Mouse (Mus musculus) thymus, postnatal 0 days (tissue): ENCODE results near the gene Cfap97d2. TPM values are rescaled to one million over a fixed set of nuclear protein-coding genes. Genes with fewer than 3 reads are reported as not detected.
A peak's percentile ranks its signal among the peaks of the same experiment; 100 is the strongest.

Experiments
- DNase-seq: peaks from one replicate; pipeline ENCODE4 v3.0.0-alpha.2; 2015; ENCODE audit warnings: low spot score
- polyA plus RNA-seq: library from polyadenylated mRNA; unstranded; fragments of >200 nt; fragmentation: Nextera tagmentation; extraction: Ambion mirVana; gene quantifications from 2 replicates; pipeline ENCODE4 v1.2.1, GENCODE M21; 2015

Cfap97d2 gene
- 0.08 TPM in 1 of 2 replicates, not detected in the other for polyA plus RNA-seq

GRCm38 (mm10) chr8:13705668-13706067 lies at the start of gene Cfap97d2:
TSS of gene Cfap97d2 (plus strand) at chr8:13705889.
- peak; percentile 56 for DNase-seq

GRCm38 (mm10) chr8:13657479-13657878 lies 48.2 kb upstream of the Cfap97d2 start:
- no peak for DNase-seq

GRCm38 (mm10) chr8:13660323-13660722 lies 45.4 kb upstream of the Cfap97d2 start:
- DNase-seq: peak; percentile 15

GRCm38 (mm10) chr8:13664711-13665210 lies 40.9 kb upstream of the Cfap97d2 start:
- no peak for DNase-seq

GRCm38 (mm10) chr8:13665538-13665937 lies 40.2 kb upstream of the Cfap97d2 start:
- DNase-seq: no peak

- DNase-seq: no peak
These were observed 39.7 kb upstream of the Cfap97d2 start for GRCm38 (mm10) chr8:13665944-13666343.

GRCm38 (mm10) chr8:13667917-13668316 lies 37.8 kb upstream of the Cfap97d2 start:
- DNase-seq: no peak

GRCm38 (mm10) chr8:13668367-13668766 lies 37.3 kb upstream of the Cfap97d2 start:
- no peak for DNase-seq

- DNase-seq: no peak
These were observed 35.6 kb upstream of the Cfap97d2 start for GRCm38 (mm10) chr8:13670011-13670471.

- no peak for DNase-seq
These were observed 34.3 kb upstream of the Cfap97d2 start for GRCm38 (mm10) chr8:13671246-13672003.

- DNase-seq: no peak
These were observed 32.5 kb upstream of the Cfap97d2 start for GRCm38 (mm10) chr8:13673215-13673614.

GRCm38 (mm10) chr8:13674294-13675010 lies 31.2 kb upstream of the Cfap97d2 start:
- peak; percentile 52 for DNase-seq

- peak; percentile 38 for DNase-seq
These were observed 30.6 kb upstream of the Cfap97d2 start for GRCm38 (mm10) chr8:13675121-13675520.

GRCm38 (mm10) chr8:13675524-13675923 lies 30.2 kb upstream of the Cfap97d2 start:
- DNase-seq: no peak

GRCm38 (mm10) chr8:13676302-13676700 lies 29.4 kb upstream of the Cfap97d2 start:
- peak; percentile 51 for DNase-seq

GRCm38 (mm10) chr8:13676701-13677412 lies 28.8 kb upstream of the Cfap97d2 start:
- peak; percentile 77 for DNase-seq

GRCm38 (mm10) chr8:13677413-13677883 lies 28.2 kb upstream of the Cfap97d2 start, which contains the start of gene Rasa3:
TSS of gene Rasa3 (minus strand) at chr8:13677603.
- DNase-seq: peak; percentile 96

- DNase-seq: peak; percentile 18
These were observed 27.5 kb upstream of the Cfap97d2 start for GRCm38 (mm10) chr8:13678182-13678581.

GRCm38 (mm10) chr8:13684131-13684530 lies 21.6 kb upstream of the Cfap97d2 start:
- DNase-seq: peak; percentile 53

GRCm38 (mm10) chr8:13685674-13686314 lies 19.9 kb upstream of the Cfap97d2 start:
- peak; percentile 74 for DNase-seq

- peak; percentile 90 for DNase-seq
These were observed 19.3 kb upstream of the Cfap97d2 start for GRCm38 (mm10) chr8:13686426-13686825.
